Mouse (Mus musculus) left cerebral cortex, adult 2 months (tissue): ENCODE measurements around the gene Aff1. TPM values are rescaled to one million over a fixed set of nuclear protein-coding genes. Genes with fewer than 3 reads are reported as not detected.

Source experiments
- DNase-seq, 2 experiments: peaks; one replicate each; pipeline ENCODE4 v3.0.0; 2021 to 2022; ENCODE audit warnings: low spot score in 2 of 2, mixed read lengths in 1 of 2; ENCODE audit errors: extremely low spot score in 1 of 2
- H3K27ac ChIP-seq: fragments of 200-600 bp; 2 replicates; pipeline ENCODE4 v1.8.1; 2022
- H3K4me3 ChIP-seq: fragments of 200-600 bp; 2 replicates; pipeline ENCODE4 v1.8.1; 2022
- CTCF ChIP-seq: fragments of 200-600 bp; IDR thresholded peaks from 2 replicates; pipeline ENCODE4 v1.8.1; 2022; ENCODE audit warnings: antibody characterized with exemption, mild to moderate bottlenecking, moderate library complexity
- intact Hi-C: fragments of 180-260 bp; cut with DNase I; formaldehyde crosslinking; loops from one replicate; pipeline ENCODE4 v1.15.1; 2025
- total RNA-seq, 2 experiments: library from RNA; stranded (reverse); gene quantifications; 2 replicates each; pipeline ENCODE4 v1.2.3; 2021

Gene Aff1
- total RNA-seq, 2 experiments from 2014 or later, result 12.8 to 16.7 TPM

- no peak overlapping the region for H3K4me3 ChIP-seq
- DNase-seq, result no peak
- H3K27ac ChIP-seq, result no peak overlapping the region
- TF ChIP-seq CTCF, result no peak
- intact Hi-C loops, result no loop called here
These were observed 91.0 kb downstream of the Aff1 start for GRCm38 (mm10) chr5:103783086-103783668.

DNA sequence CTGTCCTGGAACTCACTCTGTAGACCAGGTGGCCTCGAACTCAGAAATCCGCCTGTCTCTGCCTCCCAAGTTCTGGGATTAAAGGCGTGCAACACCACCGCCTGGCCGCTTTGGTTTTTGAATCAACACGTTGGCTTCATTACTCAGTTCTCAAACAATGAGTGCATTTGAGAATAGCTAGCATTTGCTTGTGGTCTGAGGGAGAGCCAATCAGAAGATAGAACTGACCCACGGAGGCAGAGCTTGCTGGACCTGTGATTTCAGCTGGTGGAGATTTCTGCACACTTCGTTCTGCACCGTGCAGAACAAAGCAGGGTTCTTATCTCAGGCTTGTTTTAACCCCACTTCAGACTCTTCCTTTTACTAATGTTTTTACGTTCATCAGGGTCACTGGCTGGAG, 93.9 kb downstream of the Aff1 start:
- no peak for TF ChIP-seq CTCF
- intact Hi-C loops, result loop anchor here (5.0 kb wide), 1 partner anchor 34 kb away; no protein-coding TSS in a partner anchor
- no peak overlapping the region for H3K27ac ChIP-seq

GRCm38 (mm10) chr5:103788476-103788875, 96.3 kb downstream of the Aff1 start:
- no peak; the same call in 1 of the 2 replicates for TF ChIP-seq CTCF
- H3K27ac ChIP-seq, result peak overlapping the region; percentile 66
- no peak for DNase-seq
- no peak overlapping the region for H3K4me3 ChIP-seq
- intact Hi-C loops, result loop anchor here (5.0 kb wide), 1 partner anchor 36 kb away; no protein-coding TSS in a partner anchor

More for the DNA sequence above, 93.9 kb downstream of the Aff1 start:
- no peak for DNase-seq
- H3K4me3 ChIP-seq, result no peak overlapping the region

DNA sequence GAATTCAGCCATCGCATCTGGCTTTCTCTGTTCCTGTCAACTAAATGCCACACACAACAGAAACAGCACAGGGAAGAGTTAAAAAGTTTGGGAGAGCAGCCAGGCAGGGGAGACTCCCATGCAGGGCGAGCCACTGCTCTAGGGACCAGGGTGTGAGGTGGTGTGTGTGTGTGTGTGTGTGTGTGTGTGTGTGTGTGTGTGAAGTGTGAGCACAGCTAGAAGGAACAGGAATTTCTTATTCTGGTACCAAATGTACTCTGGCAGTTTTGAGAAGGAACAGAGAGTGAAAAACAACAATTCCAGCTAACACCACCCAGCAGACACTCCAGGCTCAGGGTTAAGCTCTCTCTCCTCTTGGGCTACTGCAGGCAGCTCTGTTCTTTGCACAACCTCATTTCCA, 96.8 kb downstream of the Aff1 start:
- Histone ChIP-seq H3K27ac (peak overlapping the region; percentile 69), H3K4me3 (no peak overlapping the region)
- intact Hi-C loops, result loop anchor here (5.0 kb wide), 1 partner anchor 37 kb away; no protein-coding TSS in a partner anchor
- DNase-seq, result no peak
- TF ChIP-seq CTCF, result no peak

GRCm38 (mm10) chr5:103789619-103790116, 97.5 kb downstream of the Aff1 start:
- Histone ChIP-seq H3K27ac (peak overlapping the region; percentile 69), H3K4me3 (no peak overlapping the region)
- TF ChIP-seq CTCF, result no peak
- intact Hi-C loops, result loop anchor here (5.0 kb wide), 1 partner anchor 37 kb away; no protein-coding TSS in a partner anchor
- peak; percentile 49 to 56 for DNase-seq

DNA sequence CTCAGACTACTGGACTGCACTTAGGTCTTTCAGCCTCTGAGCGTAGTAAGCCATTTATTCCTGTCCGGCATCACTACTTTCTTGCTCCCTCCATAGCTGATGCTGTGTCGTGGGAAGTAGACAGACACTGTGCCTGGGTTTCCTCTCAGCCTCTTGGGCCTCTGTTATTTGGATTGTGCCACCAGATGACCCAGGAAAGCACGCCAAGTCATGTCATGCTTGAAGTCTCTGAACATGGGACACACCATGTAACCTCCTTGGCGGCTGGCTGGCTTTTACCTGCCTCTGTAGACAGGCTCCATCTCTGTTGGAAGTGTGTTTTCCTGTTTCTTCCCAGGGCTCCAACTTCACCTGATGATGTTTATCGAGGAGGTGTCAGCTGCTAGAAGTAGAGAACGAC, 99.6 kb downstream of the Aff1 start:
- TF ChIP-seq CTCF, result no peak
- H3K4me3 ChIP-seq, result no peak overlapping the region
- intact Hi-C loops, result no loop called here

GRCm38 (mm10) chr5:103795121-103795520, 102.9 kb downstream of the Aff1 start:
- Histone ChIP-seq H3K27ac (no peak overlapping the region), H3K4me3 (no peak overlapping the region)
- no peak for TF ChIP-seq CTCF
- DNase-seq, result no peak
- intact Hi-C loops, result no loop called here

More for the DNA sequence above, 99.6 kb downstream of the Aff1 start:
- DNase-seq, result no peak
- H3K27ac ChIP-seq, result no peak overlapping the region

- intact Hi-C loops, result no loop called here
- Histone ChIP-seq H3K27ac (no peak overlapping the region), H3K4me3 (no peak overlapping the region)
- no peak for DNase-seq
- TF ChIP-seq CTCF, result no peak
These were observed 103.9 kb downstream of the Aff1 start for GRCm38 (mm10) chr5:103796035-103796434.

GRCm38 (mm10) chr5:103797774-103798173, 105.6 kb downstream of the Aff1 start:
- no peak for TF ChIP-seq CTCF
- Histone ChIP-seq H3K27ac (no peak overlapping the region), H3K4me3 (no peak overlapping the region)
- DNase-seq, result no peak
- intact Hi-C loops, result no loop called here

- intact Hi-C loops, result no loop called here
- no peak for TF ChIP-seq CTCF
These were observed 107.3 kb downstream of the Aff1 start for GRCm38 (mm10) chr5:103799438-103799837.

DNA sequence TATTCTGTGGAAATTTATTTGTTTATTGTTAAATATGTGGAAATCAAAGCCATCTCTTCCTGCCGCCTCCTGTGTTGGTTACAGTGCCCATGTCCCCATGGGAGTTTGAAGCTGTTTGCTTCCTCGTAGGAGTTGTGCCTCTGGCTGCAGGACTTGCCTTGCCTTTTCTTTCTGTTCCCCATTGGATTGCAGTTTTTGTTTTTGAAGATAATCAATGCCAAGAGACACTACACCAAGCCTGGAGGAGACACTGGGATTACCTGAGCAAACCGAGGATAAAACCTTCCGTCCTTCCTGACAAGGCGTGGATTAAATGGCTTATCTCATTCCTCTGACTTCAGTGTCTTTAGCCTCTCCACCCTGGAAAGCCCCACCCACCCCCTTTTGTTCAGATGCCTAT, 107.8 kb downstream of the Aff1 start:
- intact Hi-C loops, result no loop called here
- no peak overlapping the region for H3K27ac ChIP-seq
- no peak for TF ChIP-seq CTCF
- no peak overlapping the region for H3K4me3 ChIP-seq
- no peak for DNase-seq

More at GRCm38 (mm10) chr5:103799438-103799837, 107.3 kb downstream of the Aff1 start:
- no peak for DNase-seq
- Histone ChIP-seq H3K27ac (no peak overlapping the region), H3K4me3 (no peak overlapping the region)

GRCm38 (mm10) chr5:103803386-103803785, 111.2 kb downstream of the Aff1 start:
- no peak for DNase-seq
- Histone ChIP-seq H3K4me3 (no peak overlapping the region), H3K27ac (no peak overlapping the region)
- intact Hi-C loops, result no loop called here
- no peak for TF ChIP-seq CTCF
